Mouse (Mus musculus): Measurements from ENCODE around the gene Ldhd.

DNA sequence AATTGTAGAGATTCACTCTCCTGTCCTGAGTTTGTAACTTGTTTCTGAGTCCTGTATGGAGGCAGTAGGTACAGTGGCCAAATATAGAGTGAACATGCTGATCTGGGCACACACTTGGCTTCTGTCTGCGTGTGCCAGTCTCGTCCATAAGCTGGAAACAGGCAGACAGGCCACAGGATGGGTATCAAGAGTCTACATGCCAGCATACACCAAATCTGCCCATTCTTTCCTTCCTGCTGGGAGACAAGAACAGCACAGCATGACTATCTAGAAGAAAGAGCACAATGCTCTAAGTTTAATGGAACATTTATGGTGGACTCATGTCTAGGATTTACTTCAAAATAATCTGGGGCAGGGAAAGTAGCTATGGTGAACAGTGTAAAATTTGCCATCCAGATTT lies 35.2 kb downstream of the Ldhd start:
- TF ChIP-seq CTCF (IDR thresholded peaks at IDR 0.05 in 2 of 3, conservative IDR thresholded peaks at IDR 0.05 in 1 of 3; ENCODE audit: control insufficient read depth in 1 of 3, insufficient read depth in 1 of 3, low read depth in 2 of 3, low read length in 3 of 3, poor library complexity in 1 of 3, severe bottlenecking in 1 of 3) (no peak), POLR2A (IDR thresholded peaks at IDR 0.05; ENCODE audit: control insufficient read depth in 1 of 2, insufficient read depth in 1 of 2, low read depth in 1 of 2, low read length in 2 of 2, poor library complexity in 1 of 2) (no peak), ETS1 (IDR thresholded peaks at IDR 0.05; ENCODE audit: low read depth, low read length) (no peak), ZNF384 (IDR thresholded peaks at IDR 0.05; ENCODE audit: low read depth, low read length) (no peak), TBP (IDR thresholded peaks at IDR 0.05; ENCODE audit: low read depth, low read length) (no peak), TAL1 (IDR thresholded peaks at IDR 0.05; ENCODE audit: low read length) (no peak), EP300 (IDR thresholded peaks at IDR 0.05; ENCODE audit: low read depth in 1 of 2, low read length in 2 of 2) (no peak), POLR2AphosphoS5 (IDR thresholded peaks at IDR 0.05; ENCODE audit: borderline replicate concordance, low read depth, low read length) (no peak)

Measured in MEL (cell line).